In the genomic region with DNA sequence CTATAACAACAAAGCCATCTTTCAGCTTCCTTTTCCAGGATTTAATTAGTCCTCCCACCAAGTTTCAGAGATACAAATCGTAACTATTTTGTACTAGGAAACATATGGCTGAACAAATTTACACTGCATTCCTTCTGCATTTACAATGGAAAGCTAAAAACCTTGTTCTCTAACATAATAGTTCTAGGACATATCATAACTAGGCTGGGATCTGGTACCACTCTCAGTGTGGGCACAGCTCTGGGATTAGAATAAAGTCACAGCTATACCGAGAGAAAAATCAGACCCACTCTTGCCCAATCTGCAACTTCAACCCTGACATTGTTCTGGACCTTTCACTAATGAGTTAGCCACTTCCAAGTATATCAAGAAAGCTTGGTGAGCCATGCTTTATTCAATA, we compare ENCODE assay signal across 25 mouse cellular contexts. TPM values are rescaled to one million over a fixed set of nuclear protein-coding genes. Genes with fewer than 3 reads are reported as not detected.
DNase-seq lines count a peak whose midpoint lies in the region; ATAC-seq and TF ChIP-seq lines count a peak whose summit lies in the region.
"Had no signal": no experiment of that assay in that cellular context is flagged by ENCODE, and none has a peak within 500 bp of the region (broad histone marks: within the 10 kb centered on the region; RNA-seq: fewer than 3 reads in every experiment).

No protein-coding gene starts in this region.

- H3K27me3 ChIP-seq in lung, postnatal 0 days (replicated peaks; ENCODE audit: insufficient read depth, low read length), result no peaks in the 10 kb centered on the region
- H3K27me3 ChIP-seq: CH12.LX had no signal

- no peaks in the 10 kb centered on the region for H3K36me3 ChIP-seq in lung, postnatal 0 days (ENCODE audit: insufficient read depth, low read length)
- H3K36me3 ChIP-seq: G1E had no signal

- no peak overlapping the region for H3K4me2 ChIP-seq in lung, postnatal 0 days (replicated peaks; ENCODE audit: low read depth, low read length)

- TF ChIP-seq CTCF in lung, postnatal 0 days (IDR thresholded peaks at IDR 0.05), result no peak

- no peaks in the 10 kb centered on the region for H3K4me1 ChIP-seq in lung, postnatal 0 days (ENCODE audit: insufficient read depth, low read depth, low read length)

- no peak for DNase-seq in frontal cortex, postnatal 14 days (ENCODE audit: low spot score in 2 of 2)
- DNase-seq in brain, adult 2 months (ENCODE audit: low read depth, low spot score), result peak; percentile 35
- DNase-seq in telencephalon, adult 2 months (ENCODE audit: low read depth, low spot score), result peak; percentile 48
- DNase-seq in lung, postnatal 0 days (ENCODE audit: low spot score), result no peak
- DNase-seq in left cerebral cortex, postnatal 36 days (ENCODE audit: low spot score in 2 of 2), result no peak
- DNase-seq: adrenal gland, adult 2 months; adrenal gland, adult 8-10 months; adrenal gland, postnatal 10 days; adrenal gland, postnatal 14 days; adrenal gland, postnatal 25 days; adrenal gland, postnatal 36 days; B cell, adult 2 months; cerebellum, adult 11 months; cerebellum, adult 11-12 months; cerebellum, adult 18-20 months; cerebellum, adult 2 months had no signal

- 70% methylated on average over 2 of the region's 2 CpGs for WGBS in lung, postnatal 0 days

- no peak overlapping the region for H3K9ac ChIP-seq in lung, postnatal 0 days (replicated peaks; ENCODE audit: low read depth)

- TF ChIP-seq EP300 in lung, postnatal 0 days (IDR thresholded peaks at IDR 0.05), result no peak

- no peaks in the 10 kb centered on the region for H3K9me3 ChIP-seq in lung, postnatal 0 days (ENCODE audit: low read length)
- H3K9me3 ChIP-seq: G1E had no signal

- H3K4me3 ChIP-seq in lung, postnatal 0 days (ENCODE audit: low read depth, low read length), result no peak overlapping the region

- no peak overlapping the region for H3K27ac ChIP-seq in lung, postnatal 0 days (ENCODE audit: low read length)

- intact Hi-C loops in left cerebral cortex, postnatal 36 days (cut with DNase I), result no loop called here

- ATAC-seq in frontal cortex, adult (ENCODE audit: low TSS enrichment), result peak; percentile 95
- ATAC-seq in lung, postnatal 0 days, result no peak
- ATAC-seq: activated CD4-positive, CD25-positive, alpha-beta regulatory T cell, adult 4 months; CD4-positive, CD25-positive, alpha-beta regulatory T cell, adult 4 months; Patski had no signal

RNA-seq across cellular contexts. Expression of a gene that starts 18.0 kb away (rescaled TPM):
- 0.30 and 0.31 TPM in 2 replicates for polyA plus RNA-seq in lung, postnatal 0 days (2015; fragmentation: Nextera tagmentation; extraction: Ambion mirVana)
- total RNA-seq in left cerebral cortex, postnatal 36 days (2021), result under 1 TPM in 1 of 2 experiments, not detected in 1; 0.20 TPM
- total RNA-seq: adrenal gland, postnatal 14 days; CH12.LX; MEL had no signal
- polyA plus RNA-seq: activated CD4-positive, CD25-positive, alpha-beta regulatory T cell, adult 4 months; adrenal gland, adult 2 months; C2C12; G1E; Patski had no signal

RNA-seq across cellular contexts. Expression of a gene that starts 25.6 kb away (rescaled TPM):
- polyA plus RNA-seq in lung, postnatal 0 days (2015; fragmentation: Nextera tagmentation; extraction: Ambion mirVana), result 0.10 and 0.26 TPM in 2 replicates
- total RNA-seq in left cerebral cortex, postnatal 36 days (2021), result not detected
- total RNA-seq: adrenal gland, postnatal 14 days; adrenal gland, postnatal 25 days; CH12.LX; ES-E14; MEL had no signal
- polyA plus RNA-seq: adrenal gland, adult 2 months; C2C12; cerebellum, adult 2 months; G1E; Patski had no signal

RNA-seq across cellular contexts. Expression of a gene that starts 57.6 kb away (rescaled TPM):
- 0.10 and 0.13 TPM in 2 replicates for polyA plus RNA-seq in lung, postnatal 0 days (2015; fragmentation: Nextera tagmentation; extraction: Ambion mirVana)
- total RNA-seq in left cerebral cortex, postnatal 36 days (2021), result 1 to 10 TPM; 2.9 to 3.7 TPM
- total RNA-seq: CH12.LX had no signal
- polyA plus RNA-seq: activated CD4-positive, CD25-positive, alpha-beta regulatory T cell, adult 4 months; C2C12; CD4-positive, CD25-positive, alpha-beta regulatory T cell, adult 4 months; G1E; Patski had no signal

Comparison
In these comparisons a context has a peak if more than half of its experiments do, and no peak if none do; other contexts are left out.
1. DNase-seq: peak in brain, adult 2 months (single experiment) and telencephalon, adult 2 months (single experiment); none in frontal cortex, postnatal 14 days (0 of 2), lung, postnatal 0 days (single experiment) and left cerebral cortex, postnatal 36 days (0 of 2).